Mouse (Mus musculus) cortical plate, adult 2 months (tissue): Measurements from ENCODE around the gene Dnal1.

ENCODE experiments used
- CTCF ChIP-seq: fragments of 200-500 bp; IDR thresholded peaks from 2 replicates; pipeline ENCODE4 v1.5.1; 2011; ENCODE audit warnings: mild to moderate bottlenecking, control low read depth, low read length; ENCODE audit not compliant: insufficient read depth; ENCODE audit errors: extremely low read depth
- POLR2A ChIP-seq: fragments of 200-500 bp; IDR thresholded peaks from 2 replicates; pipeline ENCODE4 v1.6.1; 2011; ENCODE audit warnings: mild to moderate bottlenecking, low read length, control low read depth; ENCODE audit not compliant: insufficient read depth; ENCODE audit errors: extremely low read depth

DNA sequence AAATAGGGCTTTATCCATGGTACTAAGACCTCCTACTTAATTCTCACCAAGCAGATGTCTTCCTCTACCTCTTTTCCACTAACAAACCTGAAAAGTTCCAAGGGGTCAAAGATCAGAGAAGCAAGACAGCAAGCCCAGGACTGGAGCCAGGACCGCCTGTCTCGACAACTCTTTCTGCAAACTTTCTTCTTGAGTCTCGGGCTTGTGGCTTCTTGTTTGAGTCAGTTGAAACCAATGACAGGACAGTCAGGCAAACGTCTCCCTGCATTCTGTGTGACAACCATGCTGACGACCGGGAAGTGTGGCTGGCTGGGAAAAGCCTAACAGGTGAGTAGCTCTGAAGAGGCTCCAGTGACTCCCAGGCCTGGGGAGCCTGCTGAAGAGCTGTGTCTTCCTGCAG is 71.4 kb downstream of the Dnal1 start:
- TF ChIP-seq CTCF, result no peak
- no peak for TF ChIP-seq POLR2A
